Mouse (Mus musculus) adrenal gland, adult 8-10 months (tissue): ENCODE results near the gene Ptprt. TPM values are rescaled to one million over a fixed set of nuclear protein-coding genes. Genes with fewer than 3 reads are reported as not detected.
A peak's percentile ranks its signal among the peaks of the same experiment; 100 is the strongest.
"Not testable (repeated sequence)": the region's sequence is repeated elsewhere in the genome, so short reads cannot be mapped to it uniquely, and the experiment has no call there.

Source experiments
- DNase-seq: peaks from one replicate; pipeline ENCODE4 v3.0.0; 2022
- total RNA-seq, 4 experiments: library from RNA; stranded (reverse); gene quantifications; 2 replicates each; pipeline ENCODE4 v1.2.4; 2022

Ptprt gene
- total RNA-seq, 4 experiments from 2014 or later, result 0.18 to 0.80 (median 0.20) TPM

DNA sequence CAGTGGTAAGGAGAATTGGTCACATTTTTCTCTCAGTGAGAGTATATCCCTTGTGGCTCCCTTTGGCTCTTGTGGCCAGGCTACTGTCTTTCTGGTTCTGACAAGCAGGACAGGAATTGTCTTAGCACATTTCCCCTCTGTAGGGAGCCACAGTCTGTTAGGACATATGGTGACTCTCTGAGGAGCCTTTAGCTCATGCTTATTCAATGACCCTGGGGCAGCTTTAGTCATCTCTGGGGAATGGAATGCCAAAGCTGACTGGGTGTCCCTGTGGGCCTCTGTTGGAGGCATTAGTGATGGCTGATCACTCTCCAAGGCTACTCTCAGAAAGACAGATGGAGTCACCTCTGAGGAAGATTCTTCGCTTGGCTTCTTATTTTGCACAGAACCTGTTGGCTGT, 1147.7 kb downstream of the Ptprt start:
- peak; percentile 39 for DNase-seq

DNA sequence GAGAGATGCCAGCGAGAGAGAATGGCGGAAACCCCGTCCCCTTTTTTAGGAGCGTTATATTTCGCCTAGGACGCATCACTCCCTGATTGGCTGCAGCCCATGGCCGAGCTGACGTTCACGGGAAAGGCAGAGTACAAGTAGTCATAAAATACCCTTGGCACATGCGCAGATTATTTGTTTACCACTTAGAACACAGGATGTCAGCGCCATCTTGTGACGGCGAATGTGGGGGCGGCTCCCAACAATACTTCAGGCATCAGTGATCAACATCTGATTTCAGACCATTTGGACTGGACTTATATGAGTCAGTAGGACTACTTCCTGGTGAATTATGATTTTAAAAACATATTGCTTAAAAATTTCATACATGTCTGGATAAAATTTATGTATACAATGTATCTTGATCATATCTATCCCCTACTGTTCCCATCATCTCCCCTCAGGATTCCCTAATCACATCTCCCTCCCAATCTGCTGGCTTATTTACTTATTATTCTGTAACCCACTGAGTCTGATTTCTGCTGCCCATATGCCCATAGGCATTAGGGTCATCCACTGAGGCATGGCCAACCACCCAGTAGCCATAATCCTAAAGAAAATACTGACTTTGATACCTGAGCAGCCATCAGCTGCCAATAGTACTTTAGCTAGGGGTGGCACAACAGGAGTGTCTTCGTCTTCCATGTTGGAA, 1148.9 kb downstream of the Ptprt start:
- not testable (repeated sequence) for DNase-seq

- no peak for DNase-seq
These were observed 1149.7 kb downstream of the Ptprt start for GRCm38 (mm10) chr2:161511101-161511759.

GRCm38 (mm10) chr2:161499097-161499899, 1161.6 kb downstream of the Ptprt start:
- no peak for DNase-seq

GRCm38 (mm10) chr2:161498449-161499096, 1162.4 kb downstream of the Ptprt start:
- no peak for DNase-seq

- DNase-seq, result no peak
These were observed 1179.2 kb downstream of the Ptprt start for GRCm38 (mm10) chr2:161481741-161482140.

GRCm38 (mm10) chr2:161480445-161480844, 1180.5 kb downstream of the Ptprt start:
- no peak for DNase-seq
